Mouse (Mus musculus) stomach, postnatal 0 days (tissue): Measurements from ENCODE around the gene Evi5.

Source experiments
- CTCF ChIP-seq: IDR thresholded peaks from 2 replicates; pipeline ENCODE4 v1.5.1; 2016; ENCODE audit warnings: antibody characterized with exemption, low read depth, mild to moderate bottlenecking, moderate library complexity
- EP300 ChIP-seq: optimal IDR thresholded peaks from 2 replicates; pipeline ENCODE3; 2016; ENCODE audit warnings: antibody characterized with exemption

DNA sequence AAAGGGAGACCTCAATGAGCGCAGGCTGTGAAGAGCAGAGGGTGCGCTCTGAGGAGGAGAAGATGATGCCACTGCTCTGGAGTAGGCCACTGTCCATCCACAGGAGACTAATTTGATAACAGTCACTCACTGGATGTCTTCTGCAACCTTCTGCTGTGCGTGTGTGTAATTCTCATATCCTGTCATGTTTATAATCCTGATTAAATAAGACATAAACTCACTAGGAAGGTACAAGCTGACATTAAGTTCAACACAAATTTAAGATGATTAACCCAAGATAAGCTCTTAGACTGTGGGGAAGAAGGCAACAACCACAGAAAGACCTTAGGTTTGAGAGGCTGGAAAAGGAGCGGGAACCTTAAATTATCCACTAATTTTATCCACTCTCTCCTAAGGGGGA lies 109.0 kb downstream of the Evi5 start:
- no peak for TF ChIP-seq CTCF
- TF ChIP-seq EP300: no peak
